Mouse (Mus musculus) MEL (cell line): ENCODE data around the gene Chrne.

Source experiments
- BHLHE40 ChIP-seq: IDR thresholded peaks from 2 replicates; pipeline ENCODE4 v1.6.1; 2012; ENCODE audit warnings: low read depth, mild to moderate bottlenecking, inconsistent platforms, low read length, improper control_type of control experiment, borderline replicate concordance
- CTCF ChIP-seq, 3 experiments: IDR thresholded peaks in 2 of 3; conservative IDR thresholded peaks in 1 of 3; 2 replicates each; pipeline ENCODE4 v1.5.1; 2011 to 2012; ENCODE audit warnings: low read length in 3 of 3, low read depth in 2 of 3, mild to moderate bottlenecking in 2 of 3, improper control_type of control experiment in 1 of 3, inconsistent platforms in 1 of 3, mixed read lengths in 1 of 3, moderate library complexity in 1 of 3; ENCODE audit not compliant: control insufficient read depth in 1 of 3, insufficient read depth in 1 of 3, poor library complexity in 1 of 3, severe bottlenecking in 1 of 3
- EP300 ChIP-seq, 2 experiments: IDR thresholded peaks; 2 replicates each; pipeline ENCODE4 v1.6.1; 2011; ENCODE audit warnings: improper control_type of control experiment in 2 of 2, low read length in 2 of 2, low read depth in 1 of 2, mild to moderate bottlenecking in 1 of 2
- GATA1 ChIP-seq: IDR thresholded peaks from 2 replicates; pipeline ENCODE4 v1.6.1; 2011; ENCODE audit warnings: low read depth, low read length, improper control_type of control experiment
- MEF2A ChIP-seq: IDR thresholded peaks from 2 replicates; pipeline ENCODE4 v1.6.1; 2014; ENCODE audit warnings: low read depth, mild to moderate bottlenecking, inconsistent platforms, low read length, improper control_type of control experiment; ENCODE audit not compliant: poor library complexity, insufficient replicate concordance, severe bottlenecking; ENCODE audit errors: extremely low read depth
- MXI1 ChIP-seq: IDR thresholded peaks from 2 replicates; pipeline ENCODE4 v1.6.1; 2011; ENCODE audit warnings: mild to moderate bottlenecking, low read depth, low read length, improper control_type of control experiment
- POLR2A ChIP-seq, 2 experiments: IDR thresholded peaks; 2 replicates each; pipeline ENCODE4 v1.6.1; 2011 to 2012; ENCODE audit warnings: low read length in 2 of 2, mild to moderate bottlenecking in 2 of 2, control low read depth in 1 of 2, improper control_type of control experiment in 1 of 2, low read depth in 1 of 2, moderate library complexity in 1 of 2; ENCODE audit not compliant: control insufficient read depth in 1 of 2, insufficient read depth in 1 of 2, poor library complexity in 1 of 2
- POLR2AphosphoS5 ChIP-seq: IDR thresholded peaks from 2 replicates; pipeline ENCODE4 v1.6.1; 2012; ENCODE audit warnings: low read depth, borderline replicate concordance, mild to moderate bottlenecking, inconsistent platforms, low read length, moderate library complexity, mixed read lengths
- RAD21 ChIP-seq: IDR thresholded peaks from 2 replicates; pipeline ENCODE4 v1.6.1; 2011; ENCODE audit warnings: mild to moderate bottlenecking, low read depth, low read length, improper control_type of control experiment
- SIN3A ChIP-seq: IDR thresholded peaks from 2 replicates; pipeline ENCODE4 v1.6.1; 2012; ENCODE audit warnings: low read length, improper control_type of control experiment, inconsistent platforms
- SMC3 ChIP-seq: IDR thresholded peaks from 2 replicates; pipeline ENCODE4 v1.6.1; 2011; ENCODE audit warnings: low read depth, low read length, improper control_type of control experiment
- TBP ChIP-seq: IDR thresholded peaks from 2 replicates; pipeline ENCODE4 v1.8.0; 2011; ENCODE audit warnings: low read depth, low read length, improper control_type of control experiment
- ZNF384 ChIP-seq: IDR thresholded peaks from 2 replicates; pipeline ENCODE4 v1.6.1; 2012; ENCODE audit warnings: low read depth, mild to moderate bottlenecking, inconsistent platforms, low read length, improper control_type of control experiment

DNA sequence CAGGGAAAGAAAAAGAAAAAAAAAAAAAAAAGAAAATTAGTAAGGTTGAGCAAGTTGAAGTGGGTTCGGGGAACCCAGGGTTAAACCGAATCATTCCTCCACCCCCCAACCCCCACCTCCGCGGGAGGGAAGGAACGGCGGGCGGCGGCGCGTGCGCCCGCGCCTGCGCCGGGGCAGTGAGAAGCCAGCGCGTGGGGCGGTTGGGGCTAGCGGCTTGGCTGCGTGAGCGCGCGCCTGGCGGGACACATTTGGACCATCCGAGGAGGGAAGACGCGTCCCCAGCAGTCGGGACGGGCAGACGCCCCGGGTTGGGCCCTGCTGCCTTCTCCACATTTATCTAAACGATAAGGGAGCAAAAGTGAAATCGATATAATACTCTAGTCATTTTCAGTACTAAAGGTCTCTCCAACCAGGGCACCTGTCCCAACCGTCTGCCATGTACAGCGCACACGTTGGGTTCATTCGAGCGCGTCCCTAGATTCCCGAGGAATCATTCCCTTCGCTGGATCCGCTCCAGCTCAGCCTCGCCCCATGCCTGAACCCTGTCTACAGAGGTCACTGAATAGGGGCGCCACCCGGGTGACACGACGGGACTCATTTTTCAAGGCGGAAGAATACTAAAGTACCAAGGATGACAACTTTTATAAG, 36.0 kb upstream of the Chrne start:
- TF ChIP-seq RAD21 (no peak), POLR2A (IDR thresholded peaks at IDR 0.05; ENCODE audit: control insufficient read depth in 1 of 2, insufficient read depth in 1 of 2, low read depth in 1 of 2, low read length in 2 of 2, poor library complexity in 1 of 2) (peak; percentile 58 to 70), CTCF (IDR thresholded peaks at IDR 0.05 in 2 of 3, conservative IDR thresholded peaks at IDR 0.05 in 1 of 3; ENCODE audit: control insufficient read depth in 1 of 3, insufficient read depth in 1 of 3, low read depth in 2 of 3, low read length in 3 of 3, poor library complexity in 1 of 3, severe bottlenecking in 1 of 3) (no peak), GATA1 (no peak; the same call in 1 of the 2 replicates), EP300 (IDR thresholded peaks at IDR 0.05; ENCODE audit: low read depth in 1 of 2, low read length in 2 of 2) (peak; percentile 13 to 28; a peak in 3 of 4 replicates), SIN3A (no peak; the same call in 1 of the 2 replicates), MXI1 (no peak; the same call in 1 of the 2 replicates), SMC3 (peak; percentile 1; the same call in 1 of the 2 replicates), MEF2A (no peak), TBP (peak; percentile 42; the same call in 1 of the 2 replicates), POLR2AphosphoS5 (no peak), ZNF384 (no peak), BHLHE40 (peak; percentile 69)
